Mouse (Mus musculus): ENCODE results near the gene Prkag3.

- TF ChIP-seq POLR2A (IDR thresholded peaks at IDR 0.05; ENCODE audit: insufficient read length, low read depth) (no peak), CEBPB (IDR thresholded peaks at IDR 0.05; ENCODE audit: insufficient read depth, poor library complexity, severe bottlenecking) (no peak), SRF (IDR thresholded peaks at IDR 0.05; ENCODE audit: control insufficient read depth, insufficient read length, low read depth) (no peak), E2F4 (IDR thresholded peaks at IDR 0.05; ENCODE audit: insufficient read depth) (no peak), USF1 (IDR thresholded peaks at IDR 0.05; ENCODE audit: low read depth) (no peak), REST (IDR thresholded peaks at IDR 0.05; ENCODE audit: insufficient read depth, insufficient read length) (no peak), POLR2AphosphoS2 (IDR thresholded peaks at IDR 0.05; ENCODE audit: insufficient read length, low read depth) (no peak), TCF12 (IDR thresholded peaks at IDR 0.05; ENCODE audit: insufficient read depth, poor library complexity, severe bottlenecking) (no peak), MYOG (IDR thresholded peaks at IDR 0.05; ENCODE audit: control insufficient read depth in 1 of 3, insufficient read depth in 1 of 3, insufficient read length in 2 of 3, low read depth in 2 of 3) (no peak), MAX (IDR thresholded peaks at IDR 0.05; ENCODE audit: low read depth) (no peak), TCF3 (IDR thresholded peaks at IDR 0.05; ENCODE audit: insufficient read length, low read depth) (no peak), MYOD1 (IDR thresholded peaks at IDR 0.05; ENCODE audit: control insufficient read depth in 1 of 3, insufficient read length in 2 of 3, low read depth in 2 of 3) (no peak)
Measured at GRCm38 (mm10) chr1:74709566-74709965, 39.5 kb downstream of the Prkag3 start.
